ENCODE assay signal across 10 mouse cellular contexts in genomic region chr4:48481287-48481686, GRCm38 (mm10). TPM values are rescaled to one million over a fixed set of nuclear protein-coding genes. Genes with fewer than 3 reads are reported as not detected.
DNase-seq lines count a peak whose midpoint lies in the region; ATAC-seq lines count a peak whose summit lies in the region.
"Had no signal": no experiment of that assay in that cellular context is flagged by ENCODE, and none has a peak within 500 bp of the region (broad histone marks: within the 10 kb centered on the region; RNA-seq: fewer than 3 reads in every experiment).

No protein-coding gene starts in this region.

- no peak for ATAC-seq in heart, embryonic 11.5 days (replicated peaks; ENCODE audit: insufficient number of reproducible peaks, low FRiP score, low TSS enrichment)

- WGBS in heart, embryonic 11.5 days (ENCODE audit: insufficient replicate concordance): 38% methylated on average over 2 of the region's 2 CpGs

- no peaks in the 10 kb centered on the region for H3K36me3 ChIP-seq in heart, embryonic 11.5 days (ENCODE audit: control insufficient read depth, insufficient read depth, low read length)
- H3K36me3 ChIP-seq: hindbrain, embryonic 15.5 days had no signal

- DNase-seq in heart, adult 18-20 months: peak; percentile 2 to 30
- DNase-seq in right cerebral cortex, postnatal 14 days: peak; percentile 12
- DNase-seq in right cerebral cortex, adult 18-20 months: no peak
- DNase-seq in embryo, embryonic 9.5 days (ENCODE audit: extremely low spot score): peak; percentile 32
- DNase-seq in lung, postnatal 36 days: peak; percentile 73
- DNase-seq in cerebellum, adult 18-20 months: no peak
- DNase-seq in cerebellum, postnatal 4 days (ENCODE audit: low spot score in 2 of 2): no peak

- peaks cover 4% of the 10 kb centered on the region; the same call in 1 of the 2 replicates for H3K9me3 ChIP-seq in heart, embryonic 11.5 days (replicated peaks; ENCODE audit: control insufficient read depth, low read length)
- H3K9me3 ChIP-seq: hindbrain, embryonic 15.5 days had no signal

- H3K4me2 ChIP-seq in heart, embryonic 11.5 days: no peak overlapping the region
- H3K4me2 ChIP-seq: hindbrain, embryonic 15.5 days had no signal

- no peak overlapping the region for H3K4me3 ChIP-seq in heart, embryonic 11.5 days (ENCODE audit: low read depth, low read length)
- H3K4me3 ChIP-seq: hindbrain, embryonic 15.5 days; myocyte had no signal

- H3K27me3 ChIP-seq in heart, embryonic 11.5 days (ENCODE audit: control insufficient read depth, insufficient read depth, low read length): no peaks in the 10 kb centered on the region
- H3K27me3 ChIP-seq: hindbrain, embryonic 15.5 days had no signal

- H3K27ac ChIP-seq in heart, embryonic 11.5 days (ENCODE audit: low read depth, low read length): no peak overlapping the region
- H3K27ac ChIP-seq: hindbrain, embryonic 15.5 days had no signal

- H3K9ac ChIP-seq in heart, embryonic 11.5 days (ENCODE audit: low read depth, low read length): no peak overlapping the region
- H3K9ac ChIP-seq: hindbrain, embryonic 15.5 days had no signal

- H3K4me1 ChIP-seq in heart, embryonic 11.5 days (ENCODE audit: control insufficient read depth, insufficient read depth, low read length): no peaks in the 10 kb centered on the region
- H3K4me1 ChIP-seq: hindbrain, embryonic 15.5 days had no signal

RNA-seq across cellular contexts. Expression of gene Tex10, which starts 8.0 kb away (rescaled TPM):
- total RNA-seq in heart, adult 18-20 months (2021): 1 to 10 TPM; 6.9 to 9.3 TPM
- polyA plus RNA-seq in heart, embryonic 11.5 days (2014; fragmentation: Nextera tagmentation; extraction: Ambion mirVana): 51.6 and 52.8 TPM in 2 replicates

RNA-seq across cellular contexts. Expression of gene Msantd3, which starts 58.4 kb away (rescaled TPM):
- 10 to 100 TPM; 18.2 to 19.6 TPM for total RNA-seq in heart, adult 18-20 months (2021)
- polyA plus RNA-seq in heart, embryonic 11.5 days (2014; fragmentation: Nextera tagmentation; extraction: Ambion mirVana): 26.7 and 30.3 TPM in 2 replicates

Comparison
In these comparisons a context has a peak if more than half of its experiments do, and no peak if none do; other contexts are left out.
1. DNase-seq: peak in heart, adult 18-20 months (2 of 2), right cerebral cortex, postnatal 14 days (single experiment), embryo, embryonic 9.5 days (single experiment) and lung, postnatal 36 days (single experiment); none in right cerebral cortex, adult 18-20 months (single experiment), cerebellum, adult 18-20 months (0 of 2) and cerebellum, postnatal 4 days (0 of 2).